Mouse (Mus musculus) erythroblast, adult 5-6 weeks (primary cell): ENCODE results near the gene Usp24. TPM values are rescaled to one million over a fixed set of nuclear protein-coding genes. Genes with fewer than 3 reads are reported as not detected.

Experiments
- ATAC-seq: replicated peaks from 2 replicates; pipeline ENCODE4 v1.8.0; 2016; ENCODE audit warnings: moderate number of reproducible peaks, mild to moderate bottlenecking, moderate TSS enrichment, inconsistent platforms; ENCODE audit not compliant: poor library complexity, low FRiP score, severe bottlenecking
- total RNA-seq, 2 experiments: library from RNA; stranded (forward) in 1 of 2; stranded (reverse) in 1 of 2; fragments of 150-400 nt in 1 of 2; fragments of 200-764, 138-1000 nt in 1 of 2; gene quantifications; 2 replicates each; pipeline versions ENCODE4 v1.2.3 to v1.2.4; 2015 to 2017; ENCODE audit warnings: low replicate concordance in 2 of 2

Gene Usp24
- total RNA-seq, 2 experiments from 2014 or later = 6.8 to 7.5 TPM

DNA sequence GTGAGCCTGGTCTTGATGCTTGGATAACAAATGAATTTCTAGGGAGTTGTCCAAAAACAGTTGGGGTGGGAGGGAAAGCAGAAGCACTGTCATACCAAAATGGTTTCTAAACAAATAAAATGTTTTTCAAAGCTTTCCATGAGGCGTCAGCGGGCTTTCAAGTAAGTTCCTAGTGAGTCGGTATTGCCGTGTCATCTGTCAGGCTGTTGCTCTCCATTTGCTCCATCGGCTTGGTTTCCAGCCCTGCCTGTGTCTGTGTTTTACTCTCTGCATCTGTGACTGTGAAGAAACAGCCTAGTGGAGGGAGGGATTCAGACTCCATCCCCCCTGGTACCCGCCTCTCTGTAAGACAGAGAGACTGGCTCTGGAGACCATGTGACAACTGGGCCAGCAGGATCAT is 103.8 kb downstream of the Usp24 start:
- ATAC-seq = no peak

GRCm38 (mm10) chr4:106422597-106422996 is 106.6 kb downstream of the Usp24 start:
- ATAC-seq = no peak

GRCm38 (mm10) chr4:106424560-106424959 is 108.5 kb downstream of the Usp24 start:
- ATAC-seq = no peak

- no peak for ATAC-seq
These were observed 110.3 kb downstream of the Usp24 start for GRCm38 (mm10) chr4:106426286-106426685.

- ATAC-seq = no peak
These were observed 112.6 kb downstream of the Usp24 start for GRCm38 (mm10) chr4:106428616-106429015.

GRCm38 (mm10) chr4:106429106-106429505 is 113.1 kb downstream of the Usp24 start:
- ATAC-seq = no peak

DNA sequence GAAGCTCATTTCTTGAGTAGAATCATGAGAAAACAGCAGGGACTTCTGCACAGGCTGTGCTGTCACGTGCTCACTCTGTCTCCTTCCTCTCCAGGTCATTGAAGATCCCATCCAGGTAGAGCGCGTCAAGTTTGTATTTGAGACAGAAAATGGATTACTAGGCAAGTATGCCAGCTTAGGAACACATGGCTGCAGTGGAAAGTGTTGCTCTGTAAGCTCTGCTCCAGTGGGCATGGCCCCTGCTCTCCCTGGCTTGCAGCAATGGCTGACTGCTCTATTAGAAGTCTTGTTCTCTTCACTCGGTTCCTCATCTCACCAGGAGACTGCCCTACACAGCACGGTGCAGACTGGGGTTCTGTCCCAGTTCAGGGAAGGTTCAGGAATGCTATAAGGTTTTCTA is 114.4 kb downstream of the Usp24 start:
- no peak for ATAC-seq

GRCm38 (mm10) chr4:106435426-106435825 is 119.4 kb downstream of the Usp24 start:
- ATAC-seq = no peak

- ATAC-seq = peak; percentile 67; the same call in 1 of the 2 replicates
These were observed 120.5 kb downstream of the Usp24 start for GRCm38 (mm10) chr4:106436475-106436874.

- ATAC-seq = no peak
These were observed 121.2 kb downstream of the Usp24 start for GRCm38 (mm10) chr4:106437207-106437606.

GRCm38 (mm10) chr4:106438763-106439162 is 122.8 kb downstream of the Usp24 start:
- ATAC-seq = no peak

GRCm38 (mm10) chr4:106443182-106443581 is 127.2 kb downstream of the Usp24 start:
- no peak for ATAC-seq

GRCm38 (mm10) chr4:106449306-106449705 is 133.3 kb downstream of the Usp24 start:
- ATAC-seq = no peak

GRCm38 (mm10) chr4:106452401-106452800 is 136.4 kb downstream of the Usp24 start:
- ATAC-seq = no peak

- no peak for ATAC-seq
These were observed 137.1 kb downstream of the Usp24 start for GRCm38 (mm10) chr4:106453108-106453507.

- ATAC-seq = no peak
These were observed 137.5 kb downstream of the Usp24 start for GRCm38 (mm10) chr4:106453516-106453915.

DNA sequence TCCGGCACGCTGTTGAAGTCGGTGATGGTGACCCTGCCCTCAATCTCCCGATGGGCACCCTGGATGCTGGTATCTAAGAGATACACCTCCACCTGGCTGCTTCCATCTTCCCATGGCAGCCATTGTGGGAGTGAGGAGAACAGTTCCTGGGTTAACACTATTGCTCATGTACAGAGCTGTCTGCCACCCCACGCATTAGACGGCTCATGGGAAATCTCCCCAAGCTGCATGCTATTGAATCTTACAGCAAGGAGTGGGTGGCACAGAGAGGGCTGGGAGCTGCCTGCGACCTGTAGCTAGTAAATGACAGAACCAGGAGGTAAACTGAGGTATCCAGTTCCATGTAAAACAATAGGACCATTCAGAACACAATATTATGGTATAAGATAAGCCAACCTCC is 138.5 kb downstream of the Usp24 start:
- no peak for ATAC-seq

- no peak for ATAC-seq
These were observed 146.0 kb downstream of the Usp24 start for GRCm38 (mm10) chr4:106462016-106462415.

DNA sequence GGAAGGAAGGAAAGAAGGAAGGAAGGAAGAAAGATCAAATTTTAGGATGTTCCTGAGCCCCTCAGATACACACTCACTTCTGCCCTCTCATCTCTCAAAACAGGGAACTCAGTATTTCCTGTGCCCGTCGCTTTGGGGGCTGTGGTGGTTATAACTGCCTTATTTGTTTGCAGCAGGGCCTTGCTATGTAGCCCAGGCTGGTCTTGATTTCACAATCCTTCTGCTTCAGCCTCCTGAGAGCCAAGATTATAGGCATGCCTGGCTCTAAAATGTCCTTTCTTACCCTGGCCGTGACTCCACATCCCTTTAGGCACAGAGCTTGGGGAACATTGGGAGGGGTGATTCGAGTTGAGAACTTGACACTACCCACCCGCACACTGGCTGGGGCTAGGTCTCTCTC is 146.5 kb downstream of the Usp24 start:
- ATAC-seq = no peak

DNA sequence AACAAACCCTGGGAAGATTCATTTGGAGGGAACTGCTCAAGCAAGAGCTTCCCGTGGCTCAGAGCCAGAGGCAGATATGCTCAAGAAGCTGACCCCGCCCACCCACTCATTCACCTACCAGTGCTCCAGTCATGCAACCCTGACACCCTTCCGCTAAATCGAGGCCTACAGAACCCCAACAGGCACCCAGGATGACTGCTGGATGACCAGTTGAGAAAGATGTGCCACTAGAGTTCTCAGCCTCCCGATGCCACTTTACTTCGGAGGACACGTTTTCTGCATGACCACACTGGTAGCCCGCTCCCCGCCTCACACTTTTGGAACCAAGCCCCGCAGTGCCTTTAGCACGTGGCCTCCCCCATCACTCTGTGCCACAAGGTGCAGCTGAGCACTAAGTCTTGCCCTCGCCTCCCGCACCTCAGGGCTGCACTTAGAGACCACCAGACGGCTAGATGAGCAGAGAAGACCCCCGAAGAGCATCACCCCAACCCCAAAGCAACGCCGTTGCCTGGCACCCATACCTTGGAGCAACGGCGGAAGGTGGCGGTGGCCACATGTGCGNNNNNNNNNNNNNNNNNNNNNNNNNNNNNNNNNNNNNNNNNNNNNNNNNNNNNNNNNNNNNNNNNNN is 147.3 kb downstream of the Usp24 start:
- ATAC-seq = no peak

DNA sequence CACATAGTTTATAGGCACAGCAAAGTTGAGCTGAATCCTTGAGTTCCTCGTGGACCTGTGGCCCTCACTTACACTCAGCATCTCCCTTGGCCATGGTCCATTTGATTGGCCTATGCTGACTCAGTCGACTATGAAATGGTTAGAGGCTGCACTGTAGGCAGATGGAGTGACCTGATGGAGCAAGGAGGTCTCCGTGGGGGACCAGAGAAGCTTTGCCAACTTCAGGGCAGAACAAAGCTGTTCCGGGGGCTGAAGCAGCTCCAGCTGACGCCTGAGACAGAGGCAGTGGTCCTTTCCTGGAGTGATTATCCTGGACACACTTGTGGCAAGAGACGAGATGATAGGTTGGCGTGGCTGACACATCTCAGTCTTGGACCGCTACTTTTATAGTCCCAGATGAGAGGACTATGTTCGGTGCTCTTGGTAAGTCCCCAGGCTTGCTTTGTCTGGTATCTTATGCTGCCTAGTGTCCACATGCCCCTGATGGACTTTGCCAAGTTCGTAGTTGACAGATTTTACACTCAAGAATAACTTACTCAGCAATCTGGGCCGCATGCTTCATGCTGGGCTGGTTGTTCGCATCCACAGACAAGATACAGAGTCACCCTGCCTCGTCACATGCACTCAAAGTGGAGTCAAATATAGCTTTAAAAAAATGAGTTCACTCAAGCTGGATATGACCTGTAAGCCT is 151.6 kb downstream of the Usp24 start:
- ATAC-seq = no peak

DNA sequence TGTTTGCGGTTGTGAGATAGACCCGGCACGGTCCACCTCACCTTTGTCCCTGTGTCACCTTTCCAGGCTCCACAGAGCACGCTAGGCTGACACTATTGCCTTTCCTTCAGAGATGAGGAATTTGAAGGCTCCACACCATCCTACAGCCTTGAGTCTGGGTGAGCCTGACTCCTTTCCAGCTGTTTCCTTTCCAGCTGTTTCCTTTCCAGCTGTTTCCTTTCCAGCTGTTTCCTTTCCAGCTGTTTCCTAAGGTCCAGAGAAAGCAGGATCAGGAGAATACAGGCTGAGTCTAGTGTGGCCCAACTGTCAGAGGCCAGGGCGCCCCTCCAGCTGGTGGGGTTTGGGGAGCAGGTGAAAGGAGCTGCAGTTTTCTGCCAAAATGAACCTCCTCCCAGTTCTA is 154.9 kb downstream of the Usp24 start:
- no peak for ATAC-seq
